Mouse (Mus musculus): Measurements from ENCODE around the gene Fgfr2. TPM values are rescaled to one million over a fixed set of nuclear protein-coding genes. Genes with fewer than 3 reads are reported as not detected.

Gene Fgfr2
- polyA plus RNA-seq, 1 experiment, result 3.0 TPM

- Histone ChIP-seq H3K4me1 (ENCODE audit: control insufficient read depth, insufficient read depth, low read length) (no peaks in the 10 kb centered on the region; the same call in 1 of the 2 replicates), H3K4me3 (ENCODE audit: control insufficient read depth, low read depth, low read length) (no peak overlapping the region), H3K36me3 (ENCODE audit: control insufficient read depth, insufficient read depth, low read length) (no peaks in the 10 kb centered on the region), H3K27me3 (ENCODE audit: control insufficient read depth, insufficient read depth, low read length) (no peaks in the 10 kb centered on the region), H3K27ac (ENCODE audit: control insufficient read depth, insufficient read depth, low read depth, low read length) (no peak overlapping the region)
- TF ChIP-seq POLR2A (IDR thresholded peaks at IDR 0.05; ENCODE audit: control insufficient read depth, low read depth, low read length) (no peak), CTCF (IDR thresholded peaks at IDR 0.05; ENCODE audit: control insufficient read depth, insufficient read depth, insufficient replicate concordance, low read depth, low read length) (no peak)
These were observed 68.7 kb downstream of the Fgfr2 start for GRCm38 (mm10) chr7:133054486-133054885.

- H3K36me3 ChIP-seq (ENCODE audit: control insufficient read depth, insufficient read depth, low read length), result no peaks in the 10 kb centered on the region
- H3K27me3 ChIP-seq (ENCODE audit: control insufficient read depth, insufficient read depth, low read length), result no peaks in the 10 kb centered on the region
- H3K4me3 ChIP-seq (ENCODE audit: control insufficient read depth, low read depth, low read length), result no peak overlapping the region
- no peaks in the 10 kb centered on the region; the same call in 1 of the 2 replicates for H3K4me1 ChIP-seq (ENCODE audit: control insufficient read depth, insufficient read depth, low read length)
- TF ChIP-seq POLR2A (IDR thresholded peaks at IDR 0.05; ENCODE audit: control insufficient read depth, low read depth, low read length) (no peak), CTCF (IDR thresholded peaks at IDR 0.05; ENCODE audit: control insufficient read depth, insufficient read depth, insufficient replicate concordance, low read depth, low read length) (no peak)
- H3K27ac ChIP-seq (ENCODE audit: control insufficient read depth, insufficient read depth, low read depth, low read length), result no peak overlapping the region
These were observed 69.4 kb downstream of the Fgfr2 start for GRCm38 (mm10) chr7:133053757-133054156.

GRCm38 (mm10) chr7:133052819-133053218 is 70.3 kb downstream of the Fgfr2 start:
- no peaks in the 10 kb centered on the region for H3K4me1 ChIP-seq (ENCODE audit: control insufficient read depth, insufficient read depth, low read length)

GRCm38 (mm10) chr7:133050681-133051080 is 72.5 kb downstream of the Fgfr2 start:
- no peaks in the 10 kb centered on the region for H3K36me3 ChIP-seq (ENCODE audit: control insufficient read depth, insufficient read depth, low read length)
- H3K4me3 ChIP-seq (ENCODE audit: control insufficient read depth, low read depth, low read length), result no peak overlapping the region
- no peaks in the 10 kb centered on the region for H3K27me3 ChIP-seq (ENCODE audit: control insufficient read depth, insufficient read depth, low read length)
- TF ChIP-seq CTCF (IDR thresholded peaks at IDR 0.05; ENCODE audit: control insufficient read depth, insufficient read depth, insufficient replicate concordance, low read depth, low read length), result no peak
- no peak for TF ChIP-seq POLR2A (IDR thresholded peaks at IDR 0.05; ENCODE audit: control insufficient read depth, low read depth, low read length)
- H3K4me1 ChIP-seq (ENCODE audit: control insufficient read depth, insufficient read depth, low read length), result peaks cover 10% of the 10 kb centered on the region
- H3K27ac ChIP-seq (ENCODE audit: control insufficient read depth, insufficient read depth, low read depth, low read length), result no peak overlapping the region

More at GRCm38 (mm10) chr7:133052819-133053218, 70.3 kb downstream of the Fgfr2 start:
- no peaks in the 10 kb centered on the region for H3K27me3 ChIP-seq (ENCODE audit: control insufficient read depth, insufficient read depth, low read length)
- H3K36me3 ChIP-seq (ENCODE audit: control insufficient read depth, insufficient read depth, low read length), result no peaks in the 10 kb centered on the region
- no peak overlapping the region for H3K4me3 ChIP-seq (ENCODE audit: control insufficient read depth, low read depth, low read length)
- no peak overlapping the region for H3K27ac ChIP-seq (ENCODE audit: control insufficient read depth, insufficient read depth, low read depth, low read length)
- no peak for TF ChIP-seq POLR2A (IDR thresholded peaks at IDR 0.05; ENCODE audit: control insufficient read depth, low read depth, low read length)
- no peak for TF ChIP-seq CTCF (IDR thresholded peaks at IDR 0.05; ENCODE audit: control insufficient read depth, insufficient read depth, insufficient replicate concordance, low read depth, low read length)

- TF ChIP-seq POLR2A (IDR thresholded peaks at IDR 0.05; ENCODE audit: control insufficient read depth, low read depth, low read length), result no peak
- TF ChIP-seq CTCF (IDR thresholded peaks at IDR 0.05; ENCODE audit: control insufficient read depth, insufficient read depth, insufficient replicate concordance, low read depth, low read length), result no peak
- no peak overlapping the region for H3K4me3 ChIP-seq (ENCODE audit: control insufficient read depth, low read depth, low read length)
- no peaks in the 10 kb centered on the region for H3K27me3 ChIP-seq (ENCODE audit: control insufficient read depth, insufficient read depth, low read length)
- peaks cover 10% of the 10 kb centered on the region for H3K4me1 ChIP-seq (ENCODE audit: control insufficient read depth, insufficient read depth, low read length)
- no peak overlapping the region for H3K27ac ChIP-seq (ENCODE audit: control insufficient read depth, insufficient read depth, low read depth, low read length)
- no peaks in the 10 kb centered on the region; the same call in 1 of the 2 replicates for H3K36me3 ChIP-seq (ENCODE audit: control insufficient read depth, insufficient read depth, low read length)
These were observed 75.0 kb downstream of the Fgfr2 start for GRCm38 (mm10) chr7:133048085-133048630.

- Histone ChIP-seq H3K4me1 (ENCODE audit: control insufficient read depth, insufficient read depth, low read length) (peaks cover 10% of the 10 kb centered on the region), H3K4me3 (ENCODE audit: control insufficient read depth, low read depth, low read length) (no peak overlapping the region), H3K36me3 (ENCODE audit: control insufficient read depth, insufficient read depth, low read length) (no peaks in the 10 kb centered on the region; the same call in 1 of the 2 replicates), H3K27me3 (ENCODE audit: control insufficient read depth, insufficient read depth, low read length) (no peaks in the 10 kb centered on the region), H3K27ac (ENCODE audit: control insufficient read depth, insufficient read depth, low read depth, low read length) (no peak overlapping the region)
- TF ChIP-seq CTCF (IDR thresholded peaks at IDR 0.05; ENCODE audit: control insufficient read depth, insufficient read depth, insufficient replicate concordance, low read depth, low read length) (no peak), POLR2A (IDR thresholded peaks at IDR 0.05; ENCODE audit: control insufficient read depth, low read depth, low read length) (no peak)
These were observed 75.9 kb downstream of the Fgfr2 start for GRCm38 (mm10) chr7:133047287-133047686.

- Histone ChIP-seq H3K27ac (ENCODE audit: control insufficient read depth, insufficient read depth, low read depth, low read length) (no peak overlapping the region), H3K4me3 (ENCODE audit: control insufficient read depth, low read depth, low read length) (no peak overlapping the region), H3K36me3 (ENCODE audit: control insufficient read depth, insufficient read depth, low read length) (no peaks in the 10 kb centered on the region; the same call in 1 of the 2 replicates), H3K4me1 (ENCODE audit: control insufficient read depth, insufficient read depth, low read length) (peaks cover 17% of the 10 kb centered on the region), H3K27me3 (ENCODE audit: control insufficient read depth, insufficient read depth, low read length) (no peaks in the 10 kb centered on the region)
- TF ChIP-seq CTCF (IDR thresholded peaks at IDR 0.05; ENCODE audit: control insufficient read depth, insufficient read depth, insufficient replicate concordance, low read depth, low read length) (no peak), POLR2A (IDR thresholded peaks at IDR 0.05; ENCODE audit: control insufficient read depth, low read depth, low read length) (no peak)
These were observed 78.4 kb downstream of the Fgfr2 start for GRCm38 (mm10) chr7:133044721-133045120.
